Mouse (Mus musculus): ENCODE results near the gene Arhgef10l. TPM values are rescaled to one million over a fixed set of nuclear protein-coding genes. Genes with fewer than 3 reads are reported as not detected.
A peak's percentile ranks its signal among the peaks of the same experiment; 100 is the strongest.

Gene Arhgef10l
- total RNA-seq, 2 experiments from 2014 or later: 62.5 TPM

DNA sequence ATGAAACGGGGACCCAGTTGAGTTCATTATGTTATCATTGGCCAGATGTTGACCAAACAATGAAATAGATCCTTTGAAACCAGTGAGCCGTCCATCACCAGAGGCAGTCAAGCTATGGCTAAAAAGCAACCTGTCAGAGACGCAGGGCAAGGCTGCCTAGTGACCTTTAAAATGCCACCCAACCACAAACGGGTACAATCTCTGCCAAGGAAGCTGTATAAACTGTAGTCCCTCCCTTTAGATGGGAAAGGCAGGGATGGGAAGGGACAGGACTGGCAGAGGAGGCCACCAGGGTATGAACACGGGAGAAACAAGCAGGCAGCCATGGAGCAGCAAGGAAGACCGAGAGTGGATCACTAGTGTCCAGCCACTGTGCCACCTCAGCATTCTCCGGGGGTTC lies 759 bp downstream of the Arhgef10l start:
- intact Hi-C loops (cut with DNase I): no loop called here
- no peak for DNase-seq

DNA sequence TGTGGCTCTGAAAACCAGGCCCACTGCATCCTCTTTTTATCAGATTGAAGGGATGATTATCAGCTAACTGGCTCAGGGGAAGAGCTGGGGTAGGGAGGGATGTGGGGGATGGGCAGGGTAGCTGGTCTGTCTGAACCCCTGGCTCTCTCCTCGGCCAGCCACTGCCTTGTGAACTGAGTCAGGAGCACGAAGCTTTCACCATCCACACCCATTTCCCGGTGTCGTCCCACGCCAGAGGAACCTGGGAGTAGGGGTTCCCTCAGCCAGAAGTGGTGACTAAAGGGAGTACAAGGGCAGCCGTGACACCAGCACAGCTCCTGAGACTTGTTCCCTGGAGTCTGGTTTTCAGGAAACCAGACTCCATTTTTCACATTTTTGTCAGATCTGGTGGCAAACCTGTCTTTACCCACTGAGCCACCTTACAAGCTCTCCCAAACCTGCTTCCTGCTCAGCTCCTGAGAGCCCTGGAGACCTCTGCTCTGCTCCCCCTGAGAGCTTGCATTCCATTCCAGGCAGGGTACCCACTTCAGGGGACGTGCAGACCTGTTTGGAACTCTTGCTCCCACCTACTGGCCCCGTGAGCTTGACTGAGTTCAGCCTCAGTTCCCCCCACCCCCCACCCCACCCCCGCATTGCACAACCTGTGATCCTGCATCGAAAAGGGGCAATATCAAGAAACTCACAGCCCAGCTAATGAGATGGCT lies 2.8 kb downstream of the Arhgef10l start:
- intact Hi-C loops (cut with DNase I): no loop called here
- DNase-seq: peak in 1 of 2 experiments; percentile 22

DNA sequence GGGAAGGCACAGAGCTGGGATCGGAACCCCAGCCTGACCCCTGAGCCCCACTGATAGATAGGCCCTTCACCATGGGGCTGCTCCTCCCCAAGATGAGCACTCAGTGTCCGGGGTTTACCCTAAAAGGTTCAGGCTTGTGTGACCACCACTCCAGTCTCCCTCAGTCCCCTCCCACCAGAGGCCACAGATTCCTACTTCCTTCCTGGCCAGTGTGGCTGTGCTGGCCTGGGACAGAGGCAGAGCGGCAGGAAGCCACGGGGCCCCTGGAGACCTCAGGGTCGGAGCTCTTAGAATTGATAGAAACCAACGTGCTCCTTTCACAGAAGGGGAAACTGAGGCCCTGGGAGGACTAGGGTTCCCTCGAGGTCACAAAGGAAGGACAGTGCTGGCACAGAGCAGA lies 3.4 kb downstream of the Arhgef10l start:
- intact Hi-C loops (cut with DNase I): no loop called here
- peak; percentile 37 to 46 for DNase-seq

DNA sequence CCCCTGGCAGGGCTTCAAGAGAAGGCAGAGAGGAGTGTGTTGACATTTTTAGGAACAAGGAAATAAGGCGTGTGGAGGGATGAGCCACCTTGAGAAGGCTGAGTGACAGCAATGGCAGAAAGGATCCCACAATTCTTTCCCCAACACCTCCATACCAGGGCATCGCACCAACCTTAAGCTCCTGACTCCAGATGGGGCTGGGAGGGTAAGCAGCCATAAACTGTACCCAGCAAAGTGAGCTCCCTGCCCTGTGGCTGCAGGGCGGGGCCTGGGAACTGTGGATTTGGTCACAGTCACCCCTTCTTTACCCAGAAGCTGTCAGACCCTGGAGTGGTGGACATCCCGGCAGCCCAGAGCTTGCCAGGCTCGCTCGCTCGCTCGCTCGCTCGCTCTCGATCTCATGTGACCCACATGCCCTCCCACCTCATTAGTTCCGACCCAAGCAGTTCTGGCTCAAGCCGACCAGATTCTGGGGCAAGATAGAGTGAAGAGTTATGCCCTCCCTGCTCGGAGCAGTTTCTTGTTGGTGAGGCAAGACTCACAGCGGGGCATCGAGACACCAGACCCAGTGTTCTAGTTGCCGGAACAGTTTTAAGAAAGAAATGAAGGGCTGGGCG lies 4.3 kb downstream of the Arhgef10l start:
- intact Hi-C loops (cut with DNase I): no loop called here
- no peak for DNase-seq

DNA sequence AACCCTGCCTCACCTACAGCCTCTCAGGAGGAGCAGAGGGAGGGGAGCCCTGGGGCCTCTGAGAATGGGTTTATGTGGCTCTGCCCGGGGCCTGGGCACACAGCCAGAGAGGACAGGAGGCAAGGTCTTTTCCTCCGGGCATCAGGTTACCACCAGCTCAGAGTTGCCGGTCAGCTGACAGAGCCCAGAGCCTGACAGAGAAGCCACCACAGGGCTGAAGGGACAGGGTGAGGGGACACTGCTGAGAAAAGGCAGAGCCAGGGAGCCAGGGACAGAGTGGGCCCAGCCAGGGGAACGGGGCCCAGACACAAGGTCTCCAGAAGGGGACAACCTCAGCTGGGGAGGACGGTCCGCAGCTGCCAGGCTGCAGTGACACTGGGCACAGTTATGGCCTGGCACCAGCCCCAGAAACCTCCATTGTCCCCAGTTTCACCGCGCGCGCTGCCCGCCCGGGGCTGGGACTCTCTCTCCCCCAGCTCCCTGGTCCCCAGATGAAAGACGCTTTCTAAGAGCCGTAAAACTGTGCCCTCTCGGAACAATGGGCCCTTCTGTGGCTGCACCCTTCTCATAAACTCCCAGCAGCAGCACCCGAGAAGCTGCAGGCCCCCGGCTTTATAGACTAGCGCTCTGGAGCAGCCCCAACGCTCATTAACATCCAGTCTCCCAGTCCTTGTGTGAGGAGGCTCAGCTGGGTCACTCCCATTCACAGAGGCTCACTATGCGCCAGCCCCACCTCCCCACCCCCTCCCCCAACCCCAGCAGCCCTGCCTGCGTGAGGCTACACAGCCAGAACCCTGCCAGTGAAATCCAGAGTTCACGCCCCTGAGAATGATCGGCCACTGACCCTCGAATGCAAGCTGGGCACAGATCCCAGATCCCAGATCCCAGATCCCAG lies 7.9 kb downstream of the Arhgef10l start:
- intact Hi-C loops (cut with DNase I): no loop called here
- DNase-seq: peak; percentile 76 to 84

DNA sequence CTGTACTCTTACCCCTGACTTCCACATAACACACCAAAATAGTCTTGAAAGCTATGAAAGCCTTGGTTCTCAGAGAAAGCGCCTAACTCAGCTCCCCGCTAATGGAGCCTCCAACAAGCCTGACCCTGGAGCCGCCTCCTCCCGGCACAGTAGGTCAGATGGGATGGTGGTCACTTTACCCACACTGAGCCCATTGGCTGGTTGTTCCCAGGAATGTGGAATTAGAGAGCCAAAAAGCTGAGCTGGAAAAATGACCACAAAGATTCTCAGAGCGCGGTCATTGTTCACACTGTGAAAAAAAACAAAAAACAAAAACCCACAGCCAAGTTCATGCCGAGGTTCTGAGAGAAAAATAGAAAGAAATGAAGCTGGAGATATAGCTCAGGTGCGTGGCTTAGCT lies 9.3 kb downstream of the Arhgef10l start:
- DNase-seq: no peak
- intact Hi-C loops (cut with DNase I): no loop called here

DNA sequence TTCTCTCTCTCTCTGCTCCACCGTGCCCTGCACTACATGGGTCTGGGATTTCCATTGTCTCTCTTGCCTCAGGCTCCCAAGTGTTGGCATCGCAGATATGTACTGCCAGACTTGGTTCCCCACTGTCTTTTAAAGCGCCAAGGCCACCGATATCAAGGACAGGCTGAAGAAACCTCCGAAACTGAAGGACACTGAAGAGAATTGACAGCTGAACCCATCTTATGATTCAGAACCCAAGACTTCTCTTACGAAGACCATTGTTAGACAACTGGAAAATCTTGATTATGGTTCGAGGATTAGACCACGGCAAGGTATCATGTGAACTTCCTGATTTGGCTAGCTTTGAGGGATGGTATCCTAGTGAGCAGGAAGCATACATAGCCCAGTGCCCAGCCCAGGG lies 11.0 kb downstream of the Arhgef10l start:
- no peak for DNase-seq
- intact Hi-C loops (cut with DNase I): no loop called here

DNA sequence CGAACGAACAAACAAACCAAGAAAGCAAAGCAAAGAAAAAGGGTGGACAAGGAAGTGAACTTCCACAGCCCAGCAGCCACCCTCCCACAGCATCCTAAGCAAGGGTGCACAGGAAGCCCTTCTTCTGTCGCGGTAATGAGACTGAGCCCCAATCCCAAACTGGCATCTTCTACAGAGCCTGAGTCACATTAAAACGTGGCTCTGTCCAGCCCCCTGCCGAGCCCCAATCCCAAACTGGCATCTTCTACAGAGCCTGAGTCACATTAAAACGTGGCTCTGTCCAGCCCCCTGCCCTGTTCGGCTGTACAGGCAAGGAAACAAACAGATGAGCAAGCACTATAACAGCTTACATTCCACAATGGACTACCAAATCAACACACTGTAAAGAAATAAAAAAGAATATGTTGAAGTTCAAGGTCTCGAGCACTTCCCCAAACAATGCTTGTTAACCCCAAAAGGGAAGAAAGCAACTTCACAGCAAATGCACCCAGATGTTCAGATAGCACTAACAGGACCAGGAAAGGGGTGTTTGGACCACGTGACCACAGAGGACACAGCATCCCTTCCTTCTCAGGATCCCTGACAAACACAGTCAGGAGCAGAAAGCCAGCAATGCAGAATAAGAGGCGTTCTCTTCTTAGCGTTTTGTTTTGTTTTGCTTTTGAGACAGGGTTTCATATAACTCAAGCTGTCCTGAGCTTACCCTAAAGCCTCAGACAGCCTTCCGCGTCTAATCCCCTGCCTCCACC lies 11.8 kb downstream of the Arhgef10l start:
- no peak for DNase-seq
- intact Hi-C loops (cut with DNase I): no loop called here

DNA sequence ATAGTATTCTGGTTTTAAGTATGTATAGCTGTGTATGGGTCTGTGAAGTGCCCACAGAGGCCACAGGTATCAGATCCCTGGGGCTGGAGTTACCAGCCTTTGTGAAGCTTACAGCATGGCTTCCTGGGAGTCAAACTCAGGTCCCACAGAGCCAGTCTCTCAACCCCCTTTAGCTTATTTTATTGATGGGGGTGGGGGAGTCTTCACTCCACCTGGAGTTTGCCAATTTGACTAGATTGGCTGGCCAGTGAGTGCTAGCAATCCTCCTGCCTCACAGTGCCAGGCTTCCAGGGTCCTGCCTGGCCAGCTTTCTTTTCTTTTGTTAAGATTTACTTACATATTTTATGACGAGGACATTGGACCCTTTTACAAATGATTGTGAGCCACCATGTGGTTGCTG lies 16.1 kb downstream of the Arhgef10l start:
- intact Hi-C loops (cut with DNase I): loop anchor here (2.0 kb wide), 1 partner anchor 31 kb away; no protein-coding TSS in a partner anchor
- no peak for DNase-seq

DNA sequence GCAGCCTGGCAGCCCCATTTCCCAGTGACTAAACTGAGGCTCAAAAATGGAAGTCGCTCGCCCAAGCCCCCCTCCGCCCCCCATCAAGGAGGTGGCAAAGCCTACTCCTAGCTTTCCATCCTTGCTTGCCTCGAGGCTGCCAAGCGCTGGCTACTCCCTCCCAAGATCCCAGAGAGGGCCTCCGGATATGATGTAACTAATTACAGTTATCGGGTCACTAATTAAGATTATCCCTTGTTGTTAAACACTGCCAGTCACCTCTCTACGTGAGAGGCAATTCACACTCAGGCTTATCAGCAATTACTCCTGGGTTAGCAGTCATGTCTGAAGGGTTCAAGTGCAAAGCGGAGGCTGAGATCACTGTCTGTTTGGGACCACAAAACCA lies 16.6 kb downstream of the Arhgef10l start:
- intact Hi-C loops (cut with DNase I): loop anchor here (2.0 kb wide), 1 partner anchor 30 kb away; no protein-coding TSS in a partner anchor

DNA sequence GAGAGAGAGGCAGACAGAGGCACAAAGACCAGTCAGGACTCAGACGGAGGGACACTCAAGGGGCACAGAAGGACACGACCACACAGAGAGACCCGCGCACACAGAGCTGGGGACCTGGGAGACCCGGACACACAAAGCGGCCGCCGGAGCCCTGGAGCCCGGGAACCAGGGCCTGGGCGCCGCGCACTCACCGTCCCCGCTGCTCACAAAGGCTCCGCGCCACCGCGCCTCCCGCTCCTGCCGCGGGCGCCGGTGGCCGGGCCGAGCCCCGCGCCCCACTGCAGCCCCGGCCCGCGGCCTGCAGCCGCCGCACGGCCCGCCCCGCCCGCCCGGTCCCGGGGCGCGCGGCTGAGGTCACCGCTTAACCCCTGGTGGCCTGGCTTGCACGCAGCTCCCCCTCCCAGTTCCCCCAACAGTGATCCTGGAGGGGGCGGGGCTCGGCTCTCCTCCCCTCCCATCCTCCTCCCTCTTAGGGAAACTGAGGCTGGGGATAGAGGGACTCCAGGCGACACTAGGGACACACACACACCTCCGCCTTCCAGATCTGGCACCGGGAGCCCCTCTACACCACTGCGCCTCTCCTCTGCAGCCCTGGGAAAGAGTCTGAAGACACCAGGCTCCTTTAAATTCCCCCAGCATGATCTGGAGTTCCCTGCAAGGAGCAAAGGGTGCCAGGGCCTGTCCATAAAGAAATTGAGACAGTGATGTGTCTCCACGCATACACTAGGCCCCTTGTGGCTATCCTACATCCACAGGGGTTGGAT lies 17.2 kb downstream of the Arhgef10l start:
- intact Hi-C loops (cut with DNase I): loop anchor here (2.0 kb wide), 1 partner anchor 30 kb away; no protein-coding TSS in a partner anchor

More for the DNA sequence above, 16.6 kb downstream of the Arhgef10l start:
- DNase-seq: peak in 1 of 2 experiments; percentile 31

DNA sequence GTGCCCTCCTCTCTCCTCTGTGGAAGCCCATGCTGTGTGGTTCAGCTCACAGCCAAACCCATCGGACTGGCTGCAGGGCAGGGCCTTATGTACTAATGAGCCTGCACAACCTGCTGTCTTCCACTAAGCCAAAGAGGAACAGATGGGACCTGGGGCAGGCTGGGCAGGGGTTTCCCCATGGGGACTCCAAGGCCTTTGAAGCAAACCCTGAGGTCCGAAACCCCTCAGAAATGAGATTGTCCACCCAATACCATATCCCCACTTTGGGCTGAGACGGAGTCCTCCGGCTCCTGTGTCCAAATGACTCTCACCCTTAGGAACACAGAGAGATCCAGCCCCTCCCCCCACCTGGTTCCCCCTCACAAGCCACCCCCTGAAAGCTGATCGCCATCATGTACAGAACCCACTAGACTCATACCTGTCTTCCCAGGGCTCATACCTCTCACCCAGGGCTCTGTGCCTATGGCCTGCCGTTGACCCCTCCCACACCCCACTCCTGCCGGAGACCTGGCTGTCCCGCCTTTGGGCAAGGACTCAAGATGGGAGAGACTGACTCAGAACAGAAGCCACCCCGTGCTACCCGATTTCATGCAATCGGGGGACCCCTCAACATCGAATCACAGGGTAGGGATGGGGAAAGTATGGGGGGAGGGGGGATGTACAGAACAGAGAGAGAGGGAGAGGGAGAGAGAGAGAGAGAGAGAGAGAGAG lies 17.9 kb downstream of the Arhgef10l start:
- DNase-seq: peak in 1 of 2 experiments; percentile 42
- intact Hi-C loops (cut with DNase I): loop anchor here (2.0 kb wide), 1 partner anchor 29 kb away; no protein-coding TSS in a partner anchor

More for the DNA sequence above, 17.2 kb downstream of the Arhgef10l start:
- DNase-seq: peak; percentile 68 to 71

DNA sequence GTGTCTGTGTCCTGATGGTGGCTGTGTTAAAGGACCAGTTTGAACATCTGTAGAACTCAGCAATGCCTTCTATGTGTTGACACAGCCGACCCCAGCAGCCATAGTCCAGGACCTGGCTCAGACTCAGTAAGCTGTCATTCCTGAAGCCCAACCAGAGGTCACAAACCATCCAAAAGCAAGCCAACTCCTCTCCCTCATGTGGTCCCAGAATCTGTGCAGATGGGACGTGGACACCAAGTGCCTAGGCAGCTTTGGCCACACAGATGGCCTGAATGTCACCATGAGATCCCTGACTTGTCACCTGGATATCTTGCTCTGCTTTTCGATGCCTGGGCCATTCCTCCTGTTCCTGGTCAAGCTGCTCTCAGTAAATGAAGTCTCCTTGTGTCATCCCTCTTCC lies 20.2 kb downstream of the Arhgef10l start:
- intact Hi-C loops (cut with DNase I): no loop called here
- no peak for DNase-seq

DNA sequence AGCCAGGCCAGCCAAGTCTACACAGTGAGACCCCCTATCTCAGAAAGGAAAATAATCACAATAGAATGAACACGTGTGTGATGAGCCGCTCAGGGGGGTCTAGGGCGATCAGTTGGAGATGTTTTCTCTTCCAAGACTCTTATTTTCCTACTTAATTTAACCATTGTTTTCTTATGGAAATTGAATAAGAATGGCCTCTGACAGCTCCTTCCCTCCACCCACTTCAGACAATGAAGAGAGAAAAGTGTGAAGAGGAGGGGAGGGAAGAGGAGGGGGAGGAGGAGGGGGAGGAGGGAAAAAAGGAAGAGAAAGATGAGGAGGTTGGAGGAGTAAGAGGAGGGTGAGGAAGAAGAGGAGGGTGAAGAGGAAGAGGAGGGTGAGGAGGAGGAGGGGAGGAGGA lies 21.1 kb downstream of the Arhgef10l start:
- intact Hi-C loops (cut with DNase I): no loop called here
- DNase-seq: no peak

DNA sequence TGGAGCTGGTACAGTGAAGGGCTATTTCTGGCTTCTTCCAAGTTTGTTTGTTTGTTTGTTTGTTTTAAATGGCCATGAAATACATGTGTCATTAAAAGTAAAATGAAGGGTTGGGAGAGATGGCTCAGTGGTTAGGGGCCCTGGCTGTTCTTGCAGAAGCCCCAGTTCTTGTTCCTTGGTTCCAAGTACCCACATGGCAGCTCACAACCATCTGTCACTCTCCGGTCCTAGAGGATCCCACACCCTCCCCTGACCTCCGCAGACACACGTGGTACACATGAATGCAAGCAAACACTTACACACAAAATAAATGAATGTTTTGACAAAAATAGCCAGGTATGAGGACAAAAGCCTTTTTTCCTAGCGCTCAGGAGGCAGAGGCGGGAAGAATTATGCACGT lies 21.5 kb downstream of the Arhgef10l start:
- intact Hi-C loops (cut with DNase I): no loop called here

DNA sequence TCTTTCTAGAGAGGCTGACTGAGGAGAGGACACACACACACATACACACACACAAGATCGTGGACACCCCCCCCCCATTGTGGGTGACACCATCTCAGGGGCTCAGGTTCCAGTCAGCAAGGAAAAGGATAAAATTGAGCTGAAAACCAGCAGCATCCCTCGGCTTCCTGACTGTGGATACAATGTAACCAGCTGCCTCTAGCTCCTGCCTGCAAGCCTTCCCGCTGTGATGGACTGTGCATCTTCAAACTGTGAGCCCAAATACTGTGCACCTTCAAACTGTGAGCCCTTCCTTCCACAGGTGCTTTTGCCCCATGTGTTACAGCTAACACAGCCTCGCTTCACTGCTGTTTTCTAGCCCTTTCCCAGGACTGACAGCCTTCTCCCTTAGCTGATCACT lies 23.4 kb downstream of the Arhgef10l start:
- DNase-seq: no peak
- intact Hi-C loops (cut with DNase I): no loop called here

More for the DNA sequence above, 21.5 kb downstream of the Arhgef10l start:
- DNase-seq: no peak

DNA sequence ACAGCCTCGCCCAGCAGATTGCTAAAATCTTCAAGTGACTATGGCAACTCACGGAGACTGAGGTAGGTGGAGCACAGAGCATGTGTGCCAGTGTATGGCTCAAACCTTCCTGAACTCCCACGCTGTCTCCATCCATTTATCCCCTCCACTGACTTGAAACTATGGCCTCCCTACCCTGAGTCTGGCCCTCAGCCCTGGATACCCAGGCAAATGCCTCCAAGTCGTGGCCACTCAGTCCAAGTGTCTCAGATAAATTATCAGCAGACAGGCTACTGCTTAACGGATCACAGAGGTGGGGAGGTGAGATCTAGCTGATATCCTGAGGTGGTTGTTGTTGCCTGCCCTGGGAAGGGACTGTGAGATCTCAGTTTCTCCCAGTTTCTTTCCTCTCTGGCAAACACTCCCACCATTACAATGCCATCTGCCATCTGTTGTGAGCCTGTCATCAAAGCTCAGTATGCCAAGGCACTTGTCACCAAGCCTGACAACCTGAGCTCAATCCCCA lies 24.3 kb downstream of the Arhgef10l start:
- no peak for DNase-seq
- intact Hi-C loops (cut with DNase I): no loop called here

DNA sequence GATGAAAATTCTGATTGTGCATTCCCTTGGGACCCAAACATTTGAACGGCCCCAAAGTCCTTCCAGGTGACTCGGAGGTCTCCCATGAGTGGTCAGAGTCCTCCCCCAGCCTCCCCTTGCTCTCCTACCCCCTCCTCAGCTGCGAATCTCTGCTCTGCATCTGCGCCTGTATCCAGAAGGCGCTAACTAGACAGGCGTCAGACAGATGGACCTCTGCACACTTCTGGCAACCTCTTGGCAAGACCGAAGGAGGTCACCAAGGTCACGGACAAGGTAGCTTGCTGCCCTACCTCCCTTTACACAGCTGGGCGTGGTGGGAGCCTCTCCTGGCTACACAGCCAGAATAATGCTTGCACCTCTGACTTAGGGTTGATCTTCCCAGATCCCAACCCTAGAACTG lies 25.1 kb downstream of the Arhgef10l start:
- DNase-seq: no peak
- intact Hi-C loops (cut with DNase I): no loop called here

DNA sequence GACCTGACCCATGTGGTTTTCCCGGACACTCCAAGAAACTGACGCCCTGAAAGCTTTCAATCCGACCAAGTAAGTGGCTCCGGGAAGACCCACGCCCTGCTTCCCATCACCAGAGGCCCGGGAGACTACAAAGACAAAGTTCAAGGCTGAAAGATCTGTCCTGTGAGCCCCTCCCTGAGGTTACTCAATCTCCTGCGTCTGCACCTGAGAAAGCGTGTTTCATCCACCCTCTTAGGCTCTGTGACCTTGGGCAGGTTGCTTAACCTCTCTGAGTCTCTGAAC lies 25.6 kb downstream of the Arhgef10l start:
- intact Hi-C loops (cut with DNase I): no loop called here
- no peak for DNase-seq

All from heart, postnatal 14 days (tissue).